Mouse (Mus musculus) thymus, adult 2 months (tissue): ENCODE measurements around the gene Bcor.

Experiments used
- CTCF ChIP-seq: fragments of 200-500 bp; IDR thresholded peaks from 2 replicates; pipeline ENCODE4 v1.5.1; 2012; ENCODE audit warnings: mild to moderate bottlenecking, control low read depth, low read length, moderate library complexity, borderline replicate concordance; ENCODE audit not compliant: control insufficient read depth, poor library complexity, insufficient read depth; ENCODE audit errors: extremely low read depth
- POLR2A ChIP-seq: fragments of 200-500 bp; IDR thresholded peaks from 2 replicates; pipeline ENCODE4 v1.6.1; 2012; ENCODE audit warnings: mild to moderate bottlenecking, low read length, control low read depth, moderate library complexity; ENCODE audit not compliant: control insufficient read depth, poor library complexity, insufficient read depth; ENCODE audit errors: extremely low read depth

DNA sequence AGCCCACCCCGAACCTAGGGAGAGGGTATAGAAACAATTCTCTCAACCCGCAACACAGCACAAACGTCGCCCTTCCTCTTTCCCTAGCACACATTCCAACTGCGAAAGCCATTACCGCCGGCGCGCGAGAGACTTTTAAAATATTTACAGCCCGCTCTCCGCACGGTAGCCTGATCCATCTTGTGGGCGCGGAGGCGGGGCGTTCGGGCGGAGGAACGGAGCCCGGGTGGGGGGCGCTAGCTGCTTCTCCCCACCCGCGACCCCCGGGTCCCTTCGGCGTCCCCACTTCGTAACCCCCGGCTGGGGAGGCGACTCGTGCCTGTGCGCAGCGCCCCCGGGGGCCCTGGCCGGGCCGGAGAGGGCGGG is 32.4 kb downstream of the Bcor start:
- TF ChIP-seq CTCF (no peak), POLR2A (no peak)
